Mouse (Mus musculus) kidney, postnatal 14 days (tissue): ENCODE measurements around the gene Cbs.
A peak's percentile ranks its signal among the peaks of the same experiment; 100 is the strongest.

Experiments used
- DNase-seq: peaks from one replicate; pipeline ENCODE4 v3.0.0; 2022; ENCODE audit warnings: mixed read lengths

The Cbs gene

DNA sequence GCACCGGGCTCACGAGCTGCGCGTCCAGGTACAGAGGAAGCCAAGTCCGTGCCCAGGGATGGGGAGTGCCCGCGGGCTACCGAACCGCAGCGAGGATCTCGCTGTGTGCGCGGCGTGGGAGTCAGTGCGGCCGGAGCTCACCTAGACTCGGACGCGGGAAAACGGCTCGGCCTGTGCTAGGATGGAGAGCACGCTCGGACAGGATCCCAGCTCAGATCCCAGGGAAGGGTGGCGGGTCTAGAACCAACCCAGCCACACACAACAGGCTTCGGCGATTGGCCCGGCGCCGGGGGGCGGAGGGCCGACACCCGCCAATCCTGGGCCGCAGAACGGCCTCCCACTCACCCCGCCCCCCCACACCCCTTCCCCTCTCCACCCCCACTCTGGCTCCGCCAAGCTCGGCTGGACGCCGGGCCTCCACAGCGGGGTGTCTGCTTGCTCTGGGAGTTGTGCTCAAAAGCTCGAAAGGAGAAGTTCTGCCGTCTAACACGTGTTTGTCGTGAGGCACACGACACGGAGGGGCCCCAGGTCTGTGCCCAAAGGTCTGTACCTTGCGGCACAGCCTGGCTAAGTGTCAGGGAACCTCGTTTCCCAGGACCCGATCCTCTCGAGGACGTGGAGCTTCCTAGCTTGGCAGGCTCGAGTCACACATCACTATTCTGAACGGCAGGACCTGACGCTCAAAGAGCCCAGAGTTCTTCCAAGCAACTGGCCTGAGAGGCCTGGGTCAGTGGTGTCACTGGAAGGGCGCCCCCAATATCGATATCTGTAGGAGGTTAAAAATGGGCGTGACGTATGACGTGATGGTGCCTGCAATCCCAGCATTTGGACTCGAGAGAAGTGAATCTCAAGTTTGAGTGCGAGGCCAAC, at the start of gene Cbs:
Cbs (minus strand) TSS at position 297 of the 870 bp plus-strand sequence.
- DNase-seq, result peak; percentile 94

- peak; percentile 60 for DNase-seq
These were observed 49.2 kb upstream of the Cbs start for GRCm38 (mm10) chr17:31686225-31686564.

DNA sequence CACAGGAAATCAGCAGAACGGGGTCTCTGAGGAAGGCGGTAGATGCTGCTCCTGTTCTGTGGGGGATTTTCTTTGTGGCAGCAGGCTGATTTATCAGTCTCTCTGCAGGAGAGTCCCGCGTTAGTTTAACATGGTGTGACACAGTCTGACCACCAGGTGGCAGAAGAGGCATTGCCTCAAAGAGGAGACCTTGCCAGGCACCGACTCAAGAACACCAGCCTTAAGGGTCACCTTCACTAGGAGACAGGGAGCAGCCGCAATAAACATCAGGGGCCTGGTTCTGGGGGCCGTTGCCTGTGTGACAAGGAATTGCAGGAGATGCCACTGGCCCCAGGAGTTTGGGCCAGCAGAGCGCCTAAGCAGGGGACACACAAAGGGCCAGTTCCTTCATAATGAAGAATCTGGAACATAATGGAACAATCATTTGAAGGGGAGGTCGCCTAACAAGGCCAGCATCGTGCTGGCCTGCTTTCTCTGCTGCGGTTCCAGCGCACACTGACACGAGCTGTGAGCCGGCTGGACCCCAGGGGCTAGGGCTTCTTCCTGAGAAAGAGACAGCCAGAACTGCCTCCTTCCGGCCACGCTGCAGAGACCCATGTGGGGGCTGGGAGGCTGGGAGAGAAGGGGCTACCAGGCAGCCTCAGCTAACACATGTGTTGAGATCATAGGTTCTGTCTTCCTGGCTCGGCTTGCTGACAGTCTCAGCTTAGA, 48.6 kb upstream of the Cbs start:
- DNase-seq, result peak; percentile 90

- DNase-seq, result no peak
These were observed 43.4 kb upstream of the Cbs start for GRCm38 (mm10) chr17:31680450-31680849.

GRCm38 (mm10) chr17:31677507-31677906, 40.5 kb upstream of the Cbs start, which contains the start of gene Cryaa:
Gene Cryaa (plus strand): TSS chr17:31677807.
- no peak for DNase-seq

- DNase-seq, result no peak
These were observed 37.4 kb upstream of the Cbs start for GRCm38 (mm10) chr17:31674426-31674825.

DNA sequence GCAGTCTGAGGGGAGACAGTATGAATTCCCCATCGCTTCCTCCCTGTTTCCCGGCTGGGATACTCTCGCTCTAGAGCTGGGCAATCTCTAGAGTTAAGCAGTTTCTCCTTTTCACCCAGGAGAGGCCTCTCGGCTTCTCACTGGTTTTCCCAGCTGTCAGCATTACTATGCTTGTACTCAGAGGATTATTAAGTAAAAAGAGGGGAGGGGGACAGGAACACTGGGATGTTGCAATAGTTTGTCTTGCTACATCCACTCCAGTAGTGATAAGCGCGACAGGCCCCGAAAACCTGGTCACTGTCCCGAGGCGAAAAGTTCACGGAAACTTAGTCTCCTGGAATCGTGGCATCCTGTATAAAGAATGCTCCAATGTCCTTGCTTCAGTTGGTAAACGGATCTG, 35.2 kb upstream of the Cbs start:
- DNase-seq, result no peak

DNA sequence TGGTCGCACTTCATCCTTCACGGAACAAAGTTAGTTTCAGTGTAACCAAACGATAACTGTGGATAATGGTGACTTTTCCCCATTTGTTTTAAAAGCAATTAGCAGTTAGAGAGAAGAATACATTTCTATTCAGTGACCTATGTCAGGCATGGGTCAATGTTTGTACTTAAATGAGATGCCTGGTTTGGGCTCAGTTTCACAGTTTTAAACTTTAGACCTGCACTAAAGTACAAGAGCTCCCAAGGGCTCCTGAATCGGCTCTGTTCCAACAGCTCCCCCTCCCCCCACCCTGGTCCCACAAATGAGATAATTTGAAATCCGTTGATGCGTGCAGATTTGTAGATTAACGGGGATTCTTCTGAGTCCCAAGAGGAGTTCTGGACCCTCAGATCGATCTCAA, 34.7 kb upstream of the Cbs start:
- peak; percentile 37 for DNase-seq

GRCm38 (mm10) chr17:31670163-31670562, 33.1 kb upstream of the Cbs start:
- no peak for DNase-seq

DNA sequence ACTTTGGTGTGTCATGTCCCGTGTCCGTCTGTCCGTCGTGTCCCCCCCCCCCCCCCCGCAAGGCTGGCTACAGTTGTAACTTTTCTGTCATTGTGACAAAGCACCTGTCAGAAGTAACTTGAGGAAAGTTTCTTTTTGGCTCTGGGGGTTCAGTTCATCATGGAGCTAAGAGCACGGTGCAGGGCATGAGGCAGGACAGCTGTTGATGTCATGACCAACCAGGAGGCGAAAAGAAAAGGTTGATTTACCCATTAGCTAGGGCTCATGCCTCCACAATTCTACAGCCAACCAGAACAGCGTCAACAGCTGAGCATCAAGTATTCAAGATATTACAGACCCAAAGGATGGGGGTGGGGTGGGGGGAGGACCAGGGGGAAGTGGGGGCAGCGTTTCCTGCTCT, 31.3 kb upstream of the Cbs start:
- no peak for DNase-seq

- DNase-seq, result peak; percentile 91
These were observed 27.7 kb upstream of the Cbs start for GRCm38 (mm10) chr17:31664760-31665159.

- DNase-seq, result no peak
These were observed 25.8 kb upstream of the Cbs start for GRCm38 (mm10) chr17:31662855-31663254.

- DNase-seq, result peak; percentile 33
These were observed 23.7 kb upstream of the Cbs start for GRCm38 (mm10) chr17:31660661-31661250.

- DNase-seq, result peak; percentile 98
These were observed 21.6 kb upstream of the Cbs start, which contains the start of gene U2af1 for GRCm38 (mm10) chr17:31658468-31659185. Gene U2af1 (minus strand): TSS chr17:31658892.

DNA sequence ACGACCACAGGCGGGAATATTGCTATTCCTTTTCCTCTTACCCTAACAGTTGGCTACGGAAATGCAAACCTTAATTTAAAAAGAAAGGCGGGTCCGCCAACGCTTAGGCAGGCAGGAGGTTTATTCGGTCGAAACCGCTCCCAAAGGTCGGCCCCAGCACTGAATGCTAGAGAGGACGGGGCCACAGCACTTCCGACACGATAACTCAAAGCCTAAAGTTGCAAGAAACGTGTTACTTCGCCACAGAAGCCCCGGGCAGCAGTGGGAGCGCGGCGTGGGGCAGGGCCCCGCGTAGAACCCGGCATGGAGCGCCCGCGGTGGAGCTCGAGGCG, 21.1 kb upstream of the Cbs start:
- DNase-seq, result no peak

GRCm38 (mm10) chr17:31657141-31657983, 20.3 kb upstream of the Cbs start:
- DNase-seq, result no peak

DNA sequence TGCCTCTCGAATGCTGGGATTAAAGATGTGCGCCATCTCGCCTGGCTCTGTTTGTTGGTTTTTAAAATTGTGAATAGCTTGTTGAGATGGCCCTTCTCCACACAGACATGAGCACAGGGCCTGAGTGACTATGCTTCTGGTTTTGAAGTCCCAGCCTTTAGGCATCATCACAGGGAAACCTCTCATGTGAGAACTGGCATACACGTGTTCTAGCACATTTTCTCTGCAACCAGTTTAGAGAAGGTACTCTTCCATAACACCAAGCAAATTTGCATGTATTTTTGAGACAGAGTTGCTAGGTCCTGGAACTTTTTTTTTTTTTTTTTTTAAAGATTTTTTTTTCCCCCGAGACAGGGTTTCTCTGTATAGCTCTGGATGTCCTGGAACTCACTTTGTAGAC, 19.6 kb upstream of the Cbs start:
- no peak for DNase-seq

DNA sequence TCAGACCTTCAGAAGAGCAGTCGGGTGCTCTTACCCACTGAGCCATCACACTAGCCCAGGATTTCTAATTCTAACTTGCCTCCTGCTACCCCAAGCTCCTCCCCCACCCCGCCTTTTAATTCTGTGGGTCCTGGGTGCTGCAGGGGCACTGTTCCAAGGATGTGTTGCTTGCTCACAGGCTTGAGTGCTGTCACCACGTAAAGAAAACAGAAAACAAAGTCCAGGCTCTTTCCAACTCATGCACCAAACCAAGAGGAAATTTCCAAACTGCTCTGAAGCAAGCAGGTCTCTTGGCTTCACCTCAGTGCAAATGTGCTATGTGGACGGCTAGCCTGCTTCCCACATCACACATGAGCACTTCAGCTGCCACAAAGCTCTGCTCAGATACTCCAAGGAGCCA, 18.3 kb upstream of the Cbs start:
- DNase-seq, result peak; percentile 59

GRCm38 (mm10) chr17:31653277-31653676, 16.2 kb upstream of the Cbs start:
- no peak for DNase-seq

DNA sequence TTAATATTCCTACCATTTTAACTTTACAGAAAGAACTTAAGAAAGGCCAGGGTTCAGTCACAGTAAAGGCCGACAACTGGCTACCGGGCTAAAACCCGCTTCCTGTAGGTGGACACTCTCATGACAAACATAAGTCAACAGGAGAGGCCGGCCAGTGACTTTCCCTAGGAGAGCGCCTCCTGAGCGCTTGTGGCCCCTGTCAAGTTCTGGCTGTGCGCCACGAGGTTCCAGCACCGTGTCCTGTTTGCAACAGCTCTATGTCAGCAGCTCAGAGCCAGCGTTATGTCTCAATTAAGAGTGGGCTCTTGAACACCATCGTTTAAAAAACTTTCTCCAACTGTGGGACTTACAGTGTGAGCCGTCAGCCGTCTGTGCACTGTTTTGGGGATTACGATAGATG, 15.1 kb upstream of the Cbs start:
- DNase-seq, result no peak

DNA sequence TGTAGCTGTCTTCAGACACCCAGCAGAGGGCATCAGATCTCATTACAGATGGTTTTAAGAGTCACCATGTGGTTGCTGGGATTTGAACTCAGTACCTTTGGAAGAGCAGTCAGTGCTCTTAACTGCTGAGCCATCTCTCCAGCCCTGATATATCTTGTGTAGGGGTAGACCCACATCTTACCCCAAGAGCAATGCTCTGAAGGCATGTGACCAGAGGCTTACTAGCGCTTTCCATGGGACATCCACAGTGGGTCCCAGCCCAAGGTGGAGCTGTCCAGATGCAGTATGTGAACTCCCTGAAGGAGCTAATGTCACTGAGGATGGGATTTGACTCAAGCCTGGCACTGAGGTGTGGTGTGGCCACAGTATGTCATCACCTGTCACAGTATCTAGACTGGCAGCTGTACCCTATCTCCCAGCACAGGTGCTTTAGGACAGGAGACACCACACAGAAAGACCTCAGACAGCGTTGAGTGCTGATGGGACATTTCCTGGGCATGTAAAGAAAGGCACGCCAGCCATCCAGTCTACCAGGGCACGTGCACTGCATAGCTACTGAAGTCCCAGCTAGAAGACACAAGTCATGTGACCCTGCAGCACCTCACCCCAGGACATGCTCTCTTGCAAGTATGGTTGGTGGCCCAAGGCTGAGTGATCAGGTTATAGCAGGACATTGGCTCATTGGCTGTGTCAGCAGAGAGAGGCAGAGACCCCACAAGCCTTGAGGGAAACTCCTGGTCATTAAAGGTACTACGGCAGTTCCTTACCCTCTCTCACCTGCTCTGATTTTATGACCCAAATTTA, 9.4 kb upstream of the Cbs start:
- DNase-seq, result no peak
